Mouse (Mus musculus) thymus, adult 2 months (tissue): ENCODE results near the gene Palm.

ENCODE experiments used
- CTCF ChIP-seq: fragments of 200-500 bp; IDR thresholded peaks from 2 replicates; pipeline ENCODE4 v1.5.1; 2012; ENCODE audit warnings: mild to moderate bottlenecking, control low read depth, low read length, moderate library complexity, borderline replicate concordance; ENCODE audit not compliant: control insufficient read depth, poor library complexity, insufficient read depth; ENCODE audit errors: extremely low read depth
- POLR2A ChIP-seq: fragments of 200-500 bp; IDR thresholded peaks from 2 replicates; pipeline ENCODE4 v1.6.1; 2012; ENCODE audit warnings: mild to moderate bottlenecking, low read length, control low read depth, moderate library complexity; ENCODE audit not compliant: control insufficient read depth, poor library complexity, insufficient read depth; ENCODE audit errors: extremely low read depth

DNA sequence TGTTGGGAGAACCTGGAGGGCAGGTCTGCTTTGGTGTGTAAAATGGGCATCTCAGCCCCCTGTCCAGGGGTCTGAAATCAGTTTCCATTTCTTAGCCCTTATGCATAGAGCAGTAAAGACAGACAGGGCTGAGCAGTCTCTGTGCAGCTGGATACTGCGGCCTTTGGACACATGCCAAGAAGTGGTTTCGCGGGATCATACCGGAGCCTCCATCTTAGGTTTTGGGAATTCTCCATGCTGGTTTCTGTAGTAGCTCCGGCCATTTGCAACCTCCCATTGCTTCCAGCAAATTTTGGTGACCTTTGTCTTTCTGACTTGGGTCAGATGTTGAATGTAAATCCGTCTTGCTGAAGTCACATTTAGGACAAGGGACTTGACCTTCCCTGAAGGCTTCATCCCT lies 50.1 kb downstream of the Palm start:
- no peak for TF ChIP-seq POLR2A
- TF ChIP-seq CTCF: no peak
